Mouse (Mus musculus) kidney, embryonic 14.5 days (tissue): ENCODE data around the gene Trim8. TPM values are rescaled to one million over a fixed set of nuclear protein-coding genes. Genes with fewer than 3 reads are reported as not detected.
A peak's percentile ranks its signal among the peaks of the same experiment; 100 is the strongest.

Experiments used
- ATAC-seq: fragments of 200-750 bp; cut with Nextera tagmentation; 2 replicates; pipeline ENCODE4 v1.8.0; 2017; ENCODE audit warnings: moderate number of reproducible peaks, mild to moderate bottlenecking, moderate TSS enrichment, moderate library complexity; ENCODE audit not compliant: low FRiP score, low TSS enrichment
- H3K27ac ChIP-seq: fragments of 300-500 bp; sonication (generic); 2 replicates; pipeline ENCODE4 v1.5.1; 2014; ENCODE audit warnings: low read depth, mild to moderate bottlenecking, low read length, moderate library complexity, mixed read lengths
- H3K27me3 ChIP-seq: fragments of 300-500 bp; sonication (generic); 2 replicates; pipeline ENCODE4 v1.6.1; 2014; ENCODE audit warnings: mild to moderate bottlenecking, low read length; ENCODE audit not compliant: control insufficient read depth, insufficient read depth
- H3K36me3 ChIP-seq: fragments of 300-500 bp; sonication (generic); 2 replicates; pipeline ENCODE4 v1.6.1; 2014; ENCODE audit warnings: low read length, mixed read lengths; ENCODE audit not compliant: control insufficient read depth, insufficient read depth
- H3K4me1 ChIP-seq: fragments of 300-500 bp; sonication (generic); 2 replicates; pipeline ENCODE4 v1.6.1; 2014; ENCODE audit warnings: low read length, mixed read lengths; ENCODE audit not compliant: control insufficient read depth, insufficient read depth
- H3K4me2 ChIP-seq: fragments of 300-500 bp; sonication (generic); replicated peaks from 2 replicates; pipeline ENCODE4 v1.6.1; 2014; ENCODE audit warnings: low read depth, mild to moderate bottlenecking, low read length
- H3K4me3 ChIP-seq: fragments of 300-500 bp; sonication (generic); 2 replicates; pipeline ENCODE4 v1.5.1; 2014; ENCODE audit warnings: mild to moderate bottlenecking, low read length
- H3K9ac ChIP-seq: fragments of 300-500 bp; sonication (generic); 2 replicates; pipeline ENCODE4 v1.6.1; 2014; ENCODE audit warnings: low read depth, mild to moderate bottlenecking, low read length, moderate library complexity
- H3K9me3 ChIP-seq: fragments of 300-500 bp; sonication (generic); 2 replicates; pipeline ENCODE4 v1.6.1; 2016; ENCODE audit warnings: low read length; ENCODE audit not compliant: control insufficient read depth
- WGBS: fragments of 180-500 bp; shearing (Covaris S2); extraction: QIAGEN DNeasy Blood & Tissue Kit; methylation state at CpG from one replicate; pipeline ENCODE4 v1.1.7; 2014; 5-methylcytosine and 5-hydroxymethylcytosine counted together
- polyA plus RNA-seq: library from polyadenylated mRNA; unstranded; fragments of >200 nt; fragmentation: Nextera tagmentation; extraction: Ambion mirVana; gene quantifications from 2 replicates; pipeline ENCODE4 v1.2.1, GENCODE M21; 2014

Gene Trim8
- polyA plus RNA-seq, 1 experiment from 2014 or later = 35.6 TPM

- no peaks in the 10 kb centered on the region for H3K9me3 ChIP-seq
- no peak for ATAC-seq
- H3K9ac ChIP-seq = no peak overlapping the region
- peaks cover 40% of the 10 kb centered on the region for H3K4me1 ChIP-seq
- H3K4me2 ChIP-seq = no peak overlapping the region
- H3K27ac ChIP-seq = no peak overlapping the region; the same call in 1 of the 2 replicates
- H3K27me3 ChIP-seq = no peaks in the 10 kb centered on the region
- peaks cover 76% of the 10 kb centered on the region for H3K36me3 ChIP-seq
- no peak overlapping the region for H3K4me3 ChIP-seq
- WGBS = 84% methylated on average over 10 of the region's 10 CpGs
These were observed 9.8 kb downstream of the Trim8 start for GRCm38 (mm10) chr19:46511263-46511662.

GRCm38 (mm10) chr19:46514387-46514786, 12.9 kb downstream of the Trim8 start:
- no peaks in the 10 kb centered on the region for H3K9me3 ChIP-seq
- no peak overlapping the region for H3K9ac ChIP-seq
- no peak overlapping the region for H3K4me3 ChIP-seq
- ATAC-seq = no peak
- WGBS = 90% methylated on average over 12 of the region's 12 CpGs
- H3K36me3 ChIP-seq = peaks cover 68% of the 10 kb centered on the region
- H3K27me3 ChIP-seq = no peaks in the 10 kb centered on the region
- H3K4me2 ChIP-seq = no peak overlapping the region
- H3K27ac ChIP-seq = no peak overlapping the region
- peaks cover 37% of the 10 kb centered on the region for H3K4me1 ChIP-seq

- no peak overlapping the region for H3K27ac ChIP-seq
These were observed 13.9 kb downstream of the Trim8 start for GRCm38 (mm10) chr19:46515287-46515821.

GRCm38 (mm10) chr19:46516667-46517528, 15.4 kb downstream of the Trim8 start:
- ATAC-seq = no peak
- peaks cover 31% of the 10 kb centered on the region for H3K4me1 ChIP-seq
- no peaks in the 10 kb centered on the region for H3K9me3 ChIP-seq
- no peak overlapping the region for H3K9ac ChIP-seq
- peak overlapping the region; percentile 80; the same call in 1 of the 2 replicates for H3K27ac ChIP-seq
- no peaks in the 10 kb centered on the region for H3K27me3 ChIP-seq
- 63% methylated on average over 3 of the region's 3 CpGs for WGBS
- H3K4me3 ChIP-seq = no peak overlapping the region
- H3K36me3 ChIP-seq = peaks cover 47% of the 10 kb centered on the region
- H3K4me2 ChIP-seq = no peak overlapping the region

More at GRCm38 (mm10) chr19:46515287-46515821, 13.9 kb downstream of the Trim8 start:
- H3K4me1 ChIP-seq = peaks cover 29% of the 10 kb centered on the region
- H3K36me3 ChIP-seq = peaks cover 61% of the 10 kb centered on the region
- no peaks in the 10 kb centered on the region for H3K27me3 ChIP-seq
- ATAC-seq = no peak
- H3K9ac ChIP-seq = no peak overlapping the region
- no peaks in the 10 kb centered on the region for H3K9me3 ChIP-seq
- H3K4me2 ChIP-seq = no peak overlapping the region
- H3K4me3 ChIP-seq = no peak overlapping the region
- WGBS = 90% methylated on average over 24 of the region's 24 CpGs

GRCm38 (mm10) chr19:46517529-46518351, 16.2 kb downstream of the Trim8 start:
- 31% methylated on average over 11 of the region's 14 CpGs for WGBS
- peak; percentile 54 for ATAC-seq
- peaks cover 39% of the 10 kb centered on the region for H3K36me3 ChIP-seq
- peak overlapping the region; percentile 80 for H3K27ac ChIP-seq
- no peak overlapping the region for H3K4me3 ChIP-seq
- 0 out of 2 replicates have a peak overlapping the region, but pooled peaks have one; percentile 28 for H3K9ac ChIP-seq
- no peaks in the 10 kb centered on the region for H3K9me3 ChIP-seq
- H3K4me2 ChIP-seq = peak overlapping the region; percentile 34
- H3K4me1 ChIP-seq = peaks cover 35% of the 10 kb centered on the region
- no peaks in the 10 kb centered on the region for H3K27me3 ChIP-seq

- 0% methylated on average over 12 of the region's 13 CpGs for WGBS
- Histone ChIP-seq H3K9ac (0 out of 2 replicates have a peak overlapping the region, but pooled peaks have one; percentile 28), H3K36me3 (peaks cover 33% of the 10 kb centered on the region), H3K27me3 (no peaks in the 10 kb centered on the region), H3K27ac (peak overlapping the region; percentile 80), H3K9me3 (no peaks in the 10 kb centered on the region), H3K4me1 (peaks cover 40% of the 10 kb centered on the region), H3K4me3 (no peak overlapping the region), H3K4me2 (peak overlapping the region; percentile 34)
- ATAC-seq = peak; percentile 78
These were observed 16.9 kb downstream of the Trim8 start for GRCm38 (mm10) chr19:46518352-46518787.

GRCm38 (mm10) chr19:46518828-46519621, 17.5 kb downstream of the Trim8 start:
- 8% methylated on average over 5 of the region's 5 CpGs for WGBS
- Histone ChIP-seq H3K27ac (peak overlapping the region; percentile 80), H3K36me3 (peaks cover 27% of the 10 kb centered on the region), H3K27me3 (no peaks in the 10 kb centered on the region), H3K4me2 (peak overlapping the region; percentile 34), H3K9me3 (no peaks in the 10 kb centered on the region), H3K4me3 (no peak overlapping the region), H3K9ac (0 out of 2 replicates have a peak overlapping the region, but pooled peaks have one; percentile 28), H3K4me1 (peaks cover 46% of the 10 kb centered on the region)
- ATAC-seq = peak; percentile 0; the same call in 1 of the 2 replicates

GRCm38 (mm10) chr19:46521698-46522097, 20.2 kb downstream of the Trim8 start:
- Histone ChIP-seq H3K27me3 (no peaks in the 10 kb centered on the region), H3K4me3 (no peak overlapping the region), H3K4me1 (peaks cover 59% of the 10 kb centered on the region), H3K36me3 (peaks cover 2% of the 10 kb centered on the region; the same call in 1 of the 2 replicates), H3K27ac (no peak overlapping the region), H3K9me3 (no peaks in the 10 kb centered on the region), H3K4me2 (no peak overlapping the region), H3K9ac (no peak overlapping the region)
- ATAC-seq = no peak
